Mouse (Mus musculus) adrenal gland, adult 18-20 months (tissue): ENCODE data around the gene Spty2d1. TPM values are rescaled to one million over a fixed set of nuclear protein-coding genes. Genes with fewer than 3 reads are reported as not detected.
"Not testable (repeated sequence)": the region's sequence is repeated elsewhere in the genome, so short reads cannot be mapped to it uniquely, and the experiment has no call there.

Experiments
- DNase-seq, 2 experiments: peaks; one replicate each; pipeline ENCODE4 v3.0.0; 2021 to 2022; ENCODE audit warnings: low spot score in 2 of 2
- long read RNA-seq, 2 experiments: library from polyadenylated mRNA; stranded (forward); transcript quantifications; one replicate each; pipeline ENCODE4 v2.0.0; 2021
- total RNA-seq, 2 experiments: library from RNA; stranded (reverse); gene quantifications; 1 replicate in 1 of 2; 2 replicates in 1 of 2; pipeline ENCODE4 v1.2.3; 2021

Gene Spty2d1
- total RNA-seq: 10 to 100 TPM; 19.2 to 20.0 TPM
- long read RNA-seq, experiment 1, full-length matches to known transcripts: 3 of 3 reads
- long read RNA-seq, experiment 1, partial matches to known transcripts: 0 of 3 reads
- long read RNA-seq, experiment 1, other reads (novel, unspliced or antisense): 0 of 3 reads
- long read RNA-seq, experiment 2, full-length matches to known transcripts: 4 of 14 reads
- long read RNA-seq, experiment 2, partial matches to known transcripts: 7 of 14 reads
- long read RNA-seq, experiment 2, other reads (novel, unspliced or antisense): 3 of 14 reads

DNA sequence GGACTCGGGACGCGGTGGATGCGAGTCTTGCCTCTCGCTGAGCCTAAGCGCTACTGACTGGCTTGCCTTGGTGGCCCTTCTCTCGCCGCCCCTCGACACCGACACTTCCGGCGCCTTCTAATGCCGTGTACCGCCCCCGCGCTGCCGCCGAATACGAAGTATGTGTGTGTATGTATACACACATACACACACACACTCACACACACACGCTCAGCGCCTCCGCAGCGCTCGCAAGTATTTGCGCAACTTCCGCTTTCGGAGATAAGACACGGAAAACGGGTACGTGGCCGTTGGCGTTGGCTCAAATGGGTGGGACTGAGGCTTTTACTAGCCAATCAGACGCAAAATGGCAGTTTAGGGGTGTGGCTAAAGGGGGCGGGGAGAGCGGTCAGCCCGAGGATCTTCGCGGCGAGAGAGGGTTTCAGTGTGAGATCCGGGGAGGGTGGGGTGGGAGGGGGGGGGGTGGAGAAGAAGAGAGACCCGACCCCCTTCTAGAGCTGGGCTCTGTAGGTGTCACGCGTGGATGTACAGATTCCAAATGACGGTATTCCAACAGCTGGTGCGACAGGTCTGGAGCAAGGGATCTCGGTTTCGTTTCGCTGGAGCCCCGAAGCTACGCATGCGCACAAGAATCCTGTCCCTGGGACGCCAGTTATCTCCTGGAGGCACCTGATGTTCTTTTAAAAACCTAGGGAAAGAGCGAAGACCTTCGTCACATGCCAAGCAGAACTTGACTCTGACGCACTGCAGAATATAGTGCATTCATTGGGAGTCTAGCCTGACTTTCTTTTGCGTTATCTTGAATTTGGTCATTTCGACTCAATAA lies at the start of gene Spty2d1:
TSS of gene Spty2d1 (minus strand) at position 244 of the 826 bp plus-strand sequence.
- DNase-seq: peak; percentile 96 to 98

DNA sequence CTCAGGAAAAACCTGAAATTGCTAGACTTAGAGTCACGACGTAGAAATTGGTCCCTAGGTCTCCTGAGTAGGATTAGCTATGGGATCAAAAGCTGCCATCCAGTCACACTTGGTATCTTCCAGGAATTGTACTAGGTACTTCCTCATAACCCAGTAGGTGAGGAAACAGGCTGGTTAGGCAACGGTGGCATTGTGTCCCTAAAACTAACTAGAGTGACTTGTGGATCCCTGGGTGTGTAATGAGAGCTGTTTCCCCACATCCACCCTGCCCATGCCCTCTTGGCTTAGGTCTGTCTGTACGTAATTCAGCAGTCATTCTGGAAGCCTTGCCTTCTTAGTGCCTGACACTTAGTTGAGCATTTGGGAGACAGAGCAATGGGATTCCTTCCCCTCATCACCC lies 48.1 kb upstream of the Spty2d1 start:
- no peak for DNase-seq

- peak in 1 of 2 experiments; percentile 25 for DNase-seq
Observed at GRCm38 (mm10) chr7:47055744-47056143, 47.5 kb upstream of the Spty2d1 start.

DNA sequence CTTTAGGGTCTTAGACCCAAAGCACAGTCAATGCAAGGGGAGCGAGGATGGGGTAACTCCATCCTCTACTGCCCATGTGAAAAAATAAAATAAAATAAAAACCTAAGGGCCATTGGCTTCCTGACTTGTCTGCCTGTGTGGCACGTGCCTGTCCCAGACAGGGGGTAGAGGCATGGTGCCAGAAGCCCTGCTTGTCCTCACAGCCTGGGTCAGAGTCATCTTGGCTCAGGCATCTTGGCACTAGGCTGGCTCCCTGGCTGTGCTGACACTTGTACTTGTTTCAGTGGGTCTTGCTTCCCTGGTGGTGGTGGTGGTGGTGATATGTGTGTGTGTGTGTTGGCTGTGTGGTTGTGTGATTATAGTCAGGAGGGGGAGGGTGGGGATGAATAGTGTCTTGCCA lies 46.5 kb upstream of the Spty2d1 start:
- peak; percentile 41 to 47 for DNase-seq

DNA sequence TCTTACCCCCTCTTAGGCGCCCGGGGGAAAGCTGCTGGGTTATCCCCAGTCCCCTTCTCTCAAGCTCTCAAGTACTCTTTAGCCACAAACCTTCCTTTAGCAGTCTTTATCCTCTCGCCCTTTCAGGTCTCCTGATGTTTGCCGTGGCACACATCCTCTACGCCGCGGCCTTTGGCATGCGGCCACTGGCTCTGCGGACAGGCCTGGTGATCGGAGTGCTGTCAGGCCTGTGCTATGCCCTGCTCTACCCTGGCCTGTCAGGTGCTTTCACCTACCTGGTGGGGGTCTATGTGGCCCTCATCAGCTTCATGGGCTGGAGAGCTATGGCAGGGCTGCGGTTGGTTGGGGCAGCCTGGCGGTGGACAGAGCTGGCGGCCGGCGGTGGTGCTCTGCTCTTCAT lies 45.1 kb upstream of the Spty2d1 start:
- DNase-seq: peak; percentile 38 to 42

GRCm38 (mm10) chr7:47052276-47052675 lies 44.1 kb upstream of the Spty2d1 start:
- peak; percentile 49 for DNase-seq

DNA sequence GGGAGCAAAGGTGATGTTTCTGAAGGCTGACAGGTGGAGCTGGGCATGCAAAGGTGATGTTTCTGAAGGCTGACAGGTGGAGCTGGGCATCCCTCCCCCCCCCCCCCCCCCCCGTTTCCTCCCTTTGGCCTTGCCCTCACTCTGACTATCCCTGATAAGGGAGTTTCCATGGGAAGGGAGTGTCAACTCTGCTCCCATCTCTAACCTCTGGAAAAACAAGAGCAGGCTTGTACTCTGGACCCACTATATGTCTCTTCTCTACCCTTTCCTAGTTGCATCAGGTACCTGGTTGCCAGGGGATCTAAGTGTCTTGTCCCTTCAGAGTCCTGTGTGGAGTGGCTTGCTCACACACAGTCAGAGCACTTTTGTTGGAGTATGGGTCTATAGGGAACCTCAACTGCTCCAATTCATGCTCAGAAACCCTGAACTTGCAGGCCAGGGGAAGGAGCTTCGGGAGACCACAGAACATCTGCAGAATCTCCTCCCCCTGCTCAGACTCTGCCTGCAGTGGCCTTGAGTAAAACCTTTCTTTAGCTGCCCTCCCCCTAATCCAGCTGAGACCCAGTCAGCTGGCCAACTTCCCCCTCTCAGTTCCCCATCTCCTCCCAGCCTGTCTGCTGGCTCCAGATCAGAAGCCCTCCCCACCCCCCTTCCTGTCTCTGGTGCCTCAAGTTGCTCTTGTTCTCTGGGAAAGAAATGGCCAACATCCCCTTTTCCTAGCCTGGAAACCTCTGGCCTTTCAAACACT lies 43.4 kb upstream of the Spty2d1 start:
- DNase-seq: peak; percentile 25 to 35

DNA sequence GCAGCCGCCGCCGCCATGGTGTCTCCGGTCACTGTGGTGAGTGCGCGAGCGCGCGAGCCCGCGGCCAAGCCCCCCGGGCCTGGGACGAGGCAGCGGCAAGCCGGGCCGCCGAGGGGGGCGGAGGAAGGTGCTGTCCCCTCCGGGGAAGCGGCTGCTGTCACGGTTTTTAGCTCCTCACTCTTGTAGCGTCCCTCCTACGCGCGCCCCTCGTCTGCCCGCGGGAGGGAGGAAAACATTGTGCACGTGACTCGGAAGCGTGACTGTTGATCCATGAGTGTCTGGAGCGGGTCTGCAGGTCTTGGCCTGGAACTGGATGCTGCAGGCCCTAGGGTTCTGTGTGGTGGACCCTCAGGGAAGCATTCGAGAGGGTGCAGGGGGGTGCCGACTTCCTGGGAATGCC lies 42.6 kb upstream of the Spty2d1 start:
- DNase-seq: peak in 1 of 2 experiments; percentile 54

DNA sequence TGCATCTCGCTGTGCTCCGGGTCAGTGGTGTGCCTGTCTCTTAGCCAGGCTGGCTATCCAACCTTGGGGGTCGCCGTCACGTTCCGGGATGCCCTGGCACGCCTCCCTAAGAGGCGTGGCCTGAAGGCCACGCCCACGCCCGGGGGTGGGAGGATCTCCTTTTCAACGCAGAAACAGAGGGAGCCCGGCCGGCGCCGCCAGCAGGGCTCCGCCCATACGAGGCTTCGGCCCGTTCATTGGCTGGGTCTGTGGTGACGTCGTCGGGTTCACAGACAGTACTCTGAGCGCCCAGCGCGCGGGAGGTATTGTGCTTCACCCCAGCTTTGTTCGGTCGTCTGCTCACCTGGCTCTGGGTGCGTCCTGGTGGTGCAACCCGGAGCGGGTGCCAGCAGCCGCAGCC lies 42.2 kb upstream of the Spty2d1 start, which contains the start of gene Tmem86a:
TSS of gene Tmem86a (plus strand) at position 236 of the 400 bp plus-strand sequence.
- DNase-seq: peak; percentile 88 to 90

GRCm38 (mm10) chr7:47042823-47043490 lies 34.7 kb upstream of the Spty2d1 start:
- DNase-seq: no peak

DNA sequence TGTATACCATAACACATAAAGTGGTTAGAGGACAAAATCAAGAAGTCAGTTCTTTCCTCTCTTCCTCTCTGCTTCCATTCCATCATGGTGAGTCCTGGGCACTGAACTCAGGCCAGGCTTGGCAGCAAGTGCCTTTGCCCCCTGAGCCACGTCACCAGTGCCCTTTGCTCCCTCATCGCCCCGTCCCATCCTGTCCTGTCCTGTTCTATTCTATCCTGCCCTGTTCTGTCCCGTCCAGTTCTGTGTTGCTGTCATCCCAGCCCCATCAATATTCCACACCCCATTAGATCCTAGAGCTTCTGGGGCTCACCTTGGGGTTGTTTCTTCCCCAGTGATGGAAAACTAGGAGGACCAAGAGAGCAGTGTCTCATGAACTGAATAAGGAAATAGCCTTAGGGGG lies 33.9 kb upstream of the Spty2d1 start:
- no peak for DNase-seq

- no peak for DNase-seq
Observed at GRCm38 (mm10) chr7:47041706-47042105, 33.5 kb upstream of the Spty2d1 start.

- no peak for DNase-seq
Observed at GRCm38 (mm10) chr7:47035426-47035825, 27.2 kb upstream of the Spty2d1 start.

GRCm38 (mm10) chr7:47034785-47035384 lies 26.7 kb upstream of the Spty2d1 start:
- DNase-seq: no peak

DNA sequence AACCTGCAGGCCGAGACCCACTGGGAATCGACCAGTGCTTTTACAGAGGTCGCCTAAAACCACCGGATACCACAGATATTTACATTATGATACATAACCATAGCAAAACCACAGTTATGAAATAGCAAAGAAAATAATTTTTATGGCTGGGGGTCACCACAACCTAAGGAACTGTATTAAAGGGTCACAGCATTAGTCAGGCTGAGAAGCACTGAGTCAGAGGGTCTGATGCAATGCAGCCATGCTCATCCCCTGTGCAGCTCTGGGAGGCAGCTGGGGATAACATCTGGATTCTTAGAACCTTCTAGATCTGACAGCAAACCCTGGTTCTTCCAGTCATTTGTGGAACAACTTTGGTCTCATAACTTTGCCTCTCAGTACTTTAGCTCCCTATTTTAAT lies 23.2 kb upstream of the Spty2d1 start:
- DNase-seq: no peak

- DNase-seq: no peak
Observed at GRCm38 (mm10) chr7:47030517-47031193, 22.4 kb upstream of the Spty2d1 start.

- DNase-seq: no peak
Observed at GRCm38 (mm10) chr7:47027520-47027919, 19.3 kb upstream of the Spty2d1 start.

- not testable (repeated sequence) for DNase-seq
Observed at GRCm38 (mm10) chr7:47026899-47027298, 18.7 kb upstream of the Spty2d1 start.

DNA sequence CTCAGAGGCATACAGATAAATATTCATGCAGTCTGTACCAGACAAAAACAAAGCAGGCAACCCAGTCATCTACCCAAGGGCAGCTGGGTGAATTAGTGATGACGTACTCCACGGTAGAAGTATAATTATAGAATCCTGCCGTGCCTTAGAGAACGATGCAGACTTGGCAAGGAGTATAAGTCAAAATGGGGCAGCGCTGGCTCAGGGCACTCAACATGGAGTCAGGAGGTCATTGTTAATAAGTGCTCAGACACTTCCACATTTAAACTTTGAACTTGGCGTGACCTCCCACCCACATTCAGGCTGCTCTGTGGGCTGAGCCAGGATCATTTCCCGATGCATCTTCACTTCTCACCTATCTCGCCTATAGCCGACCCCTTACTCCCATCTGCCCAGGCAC lies 17.2 kb upstream of the Spty2d1 start:
- no peak for DNase-seq

GRCm38 (mm10) chr7:47024454-47024853 lies 16.2 kb upstream of the Spty2d1 start:
- DNase-seq: no peak
